Mouse (Mus musculus): ENCODE measurements around the gene Fank1. TPM values are rescaled to one million over a fixed set of nuclear protein-coding genes. Genes with fewer than 3 reads are reported as not detected.

Fank1 gene
- polyA plus RNA-seq, 1 experiment from 2014 or later, result 0.21 TPM

- Histone ChIP-seq H3K36me3 (ENCODE audit: control insufficient read depth, insufficient read depth, low read length) (no peaks in the 10 kb centered on the region), H3K9ac (ENCODE audit: low read length) (no peak overlapping the region), H3K9me3 (replicated peaks; ENCODE audit: control insufficient read depth, low read length) (no peaks in the 10 kb centered on the region), H3K4me1 (ENCODE audit: control insufficient read depth, insufficient read depth, low read length) (no peaks in the 10 kb centered on the region), H3K4me3 (replicated peaks; ENCODE audit: low read length) (no peak overlapping the region), H3K4me2 (ENCODE audit: low read depth, low read length) (no peak overlapping the region), H3K27me3 (ENCODE audit: control insufficient read depth, insufficient read depth, low read length) (no peaks in the 10 kb centered on the region), H3K27ac (ENCODE audit: low read length) (no peak overlapping the region)
- ATAC-seq (ENCODE audit: insufficient read depth, low FRiP score), result no peak
- WGBS, result 78% methylated on average over 19 of the region's 19 CpGs
These were observed 112.6 kb downstream of the Fank1 start for GRCm38 (mm10) chr7:133888926-133889920.

GRCm38 (mm10) chr7:133889986-133890385 lies 113.3 kb downstream of the Fank1 start:
- Histone ChIP-seq H3K36me3 (ENCODE audit: control insufficient read depth, insufficient read depth, low read length) (no peaks in the 10 kb centered on the region), H3K4me1 (ENCODE audit: control insufficient read depth, insufficient read depth, low read length) (no peaks in the 10 kb centered on the region), H3K27me3 (ENCODE audit: control insufficient read depth, insufficient read depth, low read length) (no peaks in the 10 kb centered on the region), H3K27ac (ENCODE audit: low read length) (no peak overlapping the region), H3K9me3 (replicated peaks; ENCODE audit: control insufficient read depth, low read length) (no peaks in the 10 kb centered on the region), H3K9ac (ENCODE audit: low read length) (no peak overlapping the region), H3K4me2 (ENCODE audit: low read depth, low read length) (no peak overlapping the region), H3K4me3 (replicated peaks; ENCODE audit: low read length) (no peak overlapping the region)
- ATAC-seq (ENCODE audit: insufficient read depth, low FRiP score), result no peak
- WGBS, result 88% methylated on average over 4 of the region's 4 CpGs

GRCm38 (mm10) chr7:133891298-133891697 lies 114.6 kb downstream of the Fank1 start:
- WGBS, result 88% methylated on average over 9 of the region's 9 CpGs
- H3K9me3 ChIP-seq (replicated peaks; ENCODE audit: control insufficient read depth, low read length), result no peaks in the 10 kb centered on the region

GRCm38 (mm10) chr7:133891796-133892195 lies 115.1 kb downstream of the Fank1 start:
- Histone ChIP-seq H3K9me3 (replicated peaks; ENCODE audit: control insufficient read depth, low read length) (no peaks in the 10 kb centered on the region), H3K9ac (ENCODE audit: low read length) (no peak overlapping the region), H3K27me3 (ENCODE audit: control insufficient read depth, insufficient read depth, low read length) (no peaks in the 10 kb centered on the region), H3K4me2 (ENCODE audit: low read depth, low read length) (no peak overlapping the region), H3K4me3 (replicated peaks; ENCODE audit: low read length) (no peak overlapping the region), H3K36me3 (ENCODE audit: control insufficient read depth, insufficient read depth, low read length) (no peaks in the 10 kb centered on the region), H3K27ac (ENCODE audit: low read length) (no peak overlapping the region), H3K4me1 (ENCODE audit: control insufficient read depth, insufficient read depth, low read length) (no peaks in the 10 kb centered on the region)
- 75% methylated on average over 4 of the region's 4 CpGs for WGBS
- no peak for ATAC-seq (ENCODE audit: insufficient read depth, low FRiP score)

More at GRCm38 (mm10) chr7:133891298-133891697, 114.6 kb downstream of the Fank1 start:
- no peak overlapping the region for H3K27ac ChIP-seq (ENCODE audit: low read length)
- no peaks in the 10 kb centered on the region for H3K27me3 ChIP-seq (ENCODE audit: control insufficient read depth, insufficient read depth, low read length)
- no peak overlapping the region for H3K4me2 ChIP-seq (ENCODE audit: low read depth, low read length)
- ATAC-seq (ENCODE audit: insufficient read depth, low FRiP score), result no peak
- no peak overlapping the region for H3K9ac ChIP-seq (ENCODE audit: low read length)
- H3K36me3 ChIP-seq (ENCODE audit: control insufficient read depth, insufficient read depth, low read length), result no peaks in the 10 kb centered on the region
- no peak overlapping the region for H3K4me3 ChIP-seq (replicated peaks; ENCODE audit: low read length)
- no peaks in the 10 kb centered on the region for H3K4me1 ChIP-seq (ENCODE audit: control insufficient read depth, insufficient read depth, low read length)

- Histone ChIP-seq H3K4me3 (replicated peaks; ENCODE audit: low read length) (no peak overlapping the region), H3K4me2 (ENCODE audit: low read depth, low read length) (no peak overlapping the region), H3K9ac (ENCODE audit: low read length) (no peak overlapping the region), H3K27ac (ENCODE audit: low read length) (no peak overlapping the region), H3K4me1 (ENCODE audit: control insufficient read depth, insufficient read depth, low read length) (no peaks in the 10 kb centered on the region), H3K36me3 (ENCODE audit: control insufficient read depth, insufficient read depth, low read length) (no peaks in the 10 kb centered on the region), H3K27me3 (ENCODE audit: control insufficient read depth, insufficient read depth, low read length) (no peaks in the 10 kb centered on the region; the same call in 1 of the 2 replicates), H3K9me3 (replicated peaks; ENCODE audit: control insufficient read depth, low read length) (no peaks in the 10 kb centered on the region)
- no peak for ATAC-seq (ENCODE audit: insufficient read depth, low FRiP score)
- WGBS, result 85% methylated on average over 4 of the region's 4 CpGs
These were observed 122.7 kb downstream of the Fank1 start for GRCm38 (mm10) chr7:133899391-133899790.

GRCm38 (mm10) chr7:133908966-133909365 lies 132.3 kb downstream of the Fank1 start:
- H3K27ac ChIP-seq (ENCODE audit: low read length), result no peak overlapping the region
- no peak for ATAC-seq (ENCODE audit: insufficient read depth, low FRiP score)
- H3K27me3 ChIP-seq (ENCODE audit: control insufficient read depth, insufficient read depth, low read length), result no peaks in the 10 kb centered on the region
- no peak overlapping the region for H3K4me2 ChIP-seq (ENCODE audit: low read depth, low read length)
- WGBS, result 88% methylated on average over 4 of the region's 4 CpGs
- H3K36me3 ChIP-seq (ENCODE audit: control insufficient read depth, insufficient read depth, low read length), result no peaks in the 10 kb centered on the region
- H3K9ac ChIP-seq (ENCODE audit: low read length), result no peak overlapping the region
- H3K4me1 ChIP-seq (ENCODE audit: control insufficient read depth, insufficient read depth, low read length), result no peaks in the 10 kb centered on the region
- H3K9me3 ChIP-seq (replicated peaks; ENCODE audit: control insufficient read depth, low read length), result no peaks in the 10 kb centered on the region; the same call in 1 of the 2 replicates
- H3K4me3 ChIP-seq (replicated peaks; ENCODE audit: low read length), result no peak overlapping the region

GRCm38 (mm10) chr7:133909833-133910375 lies 133.2 kb downstream of the Fank1 start:
- no peak overlapping the region for H3K4me2 ChIP-seq (ENCODE audit: low read depth, low read length)
- 50% methylated on average over 7 of the region's 7 CpGs for WGBS
- H3K4me1 ChIP-seq (ENCODE audit: control insufficient read depth, insufficient read depth, low read length), result no peaks in the 10 kb centered on the region
- no peak overlapping the region for H3K9ac ChIP-seq (ENCODE audit: low read length)
- no peak for ATAC-seq (ENCODE audit: insufficient read depth, low FRiP score)
- no peak overlapping the region for H3K4me3 ChIP-seq (replicated peaks; ENCODE audit: low read length)
- no peaks in the 10 kb centered on the region for H3K36me3 ChIP-seq (ENCODE audit: control insufficient read depth, insufficient read depth, low read length)
- H3K27ac ChIP-seq (ENCODE audit: low read length), result no peak overlapping the region
- no peaks in the 10 kb centered on the region; the same call in 1 of the 2 replicates for H3K9me3 ChIP-seq (replicated peaks; ENCODE audit: control insufficient read depth, low read length)
- H3K27me3 ChIP-seq (ENCODE audit: control insufficient read depth, insufficient read depth, low read length), result no peaks in the 10 kb centered on the region

GRCm38 (mm10) chr7:133911881-133912280 lies 135.2 kb downstream of the Fank1 start:
- ATAC-seq (ENCODE audit: insufficient read depth, low FRiP score), result no peak
- Histone ChIP-seq H3K9ac (ENCODE audit: low read length) (no peak overlapping the region), H3K36me3 (ENCODE audit: control insufficient read depth, insufficient read depth, low read length) (no peaks in the 10 kb centered on the region), H3K4me3 (replicated peaks; ENCODE audit: low read length) (no peak overlapping the region), H3K27me3 (ENCODE audit: control insufficient read depth, insufficient read depth, low read length) (no peaks in the 10 kb centered on the region), H3K9me3 (replicated peaks; ENCODE audit: control insufficient read depth, low read length) (no peaks in the 10 kb centered on the region), H3K4me2 (ENCODE audit: low read depth, low read length) (no peak overlapping the region), H3K27ac (ENCODE audit: low read length) (no peak overlapping the region), H3K4me1 (ENCODE audit: control insufficient read depth, insufficient read depth, low read length) (no peaks in the 10 kb centered on the region)
- 76% methylated on average over 3 of the region's 3 CpGs for WGBS

GRCm38 (mm10) chr7:133916230-133916629 lies 139.6 kb downstream of the Fank1 start:
- Histone ChIP-seq H3K4me3 (replicated peaks; ENCODE audit: low read length) (no peak overlapping the region), H3K9me3 (replicated peaks; ENCODE audit: control insufficient read depth, low read length) (no peaks in the 10 kb centered on the region), H3K27ac (ENCODE audit: low read length) (no peak overlapping the region), H3K27me3 (ENCODE audit: control insufficient read depth, insufficient read depth, low read length) (no peaks in the 10 kb centered on the region), H3K4me1 (ENCODE audit: control insufficient read depth, insufficient read depth, low read length) (no peaks in the 10 kb centered on the region), H3K9ac (ENCODE audit: low read length) (no peak overlapping the region), H3K36me3 (ENCODE audit: control insufficient read depth, insufficient read depth, low read length) (no peaks in the 10 kb centered on the region), H3K4me2 (ENCODE audit: low read depth, low read length) (no peak overlapping the region)
- WGBS, result 82% methylated on average over 9 of the region's 9 CpGs
- no peak for ATAC-seq (ENCODE audit: insufficient read depth, low FRiP score)
